Mouse (Mus musculus) C2C12 (cell line): ENCODE measurements around the gene Rpa1.

Experiments used
- CTCF ChIP-seq: IDR thresholded peaks from one replicate; pipeline ENCODE4 v1.5.1; 2011; ENCODE audit not compliant: control insufficient read depth, insufficient read depth, insufficient read length
- MAX ChIP-seq: IDR thresholded peaks from one replicate; pipeline ENCODE4 v1.6.1; 2011; ENCODE audit warnings: mild to moderate bottlenecking, control low read depth
- MYOG ChIP-seq: IDR thresholded peaks from one replicate; pipeline ENCODE4 v1.6.1; 2011; ENCODE audit not compliant: control insufficient read depth, insufficient read length; ENCODE audit errors: extremely low read depth

- TF ChIP-seq MAX (no peak), CTCF (no peak), MYOG (no peak)
These were observed 47.2 kb downstream of the Rpa1 start for GRCm38 (mm10) chr11:75300954-75301353.
